Mouse (Mus musculus) testis, adult 2 months (tissue): Measurements from ENCODE around the gene C2cd4d. TPM values are rescaled to one million over a fixed set of nuclear protein-coding genes. Genes with fewer than 3 reads are reported as not detected.

ENCODE experiments used
- H3K27ac ChIP-seq: fragments of 200-500 bp; 2 replicates; pipeline ENCODE4 v1.5.1; 2012; ENCODE audit warnings: low read depth, low read length; ENCODE audit not compliant: control insufficient read depth, insufficient read depth
- H3K27me3 ChIP-seq: fragments of 200-500 bp; 2 replicates; pipeline ENCODE4 v1.6.1; 2012; ENCODE audit warnings: mild to moderate bottlenecking, low read length, moderate library complexity; ENCODE audit not compliant: control insufficient read depth, insufficient read depth
- H3K36me3 ChIP-seq: fragments of 200-500 bp; 2 replicates; pipeline ENCODE4 v1.6.1; 2012; ENCODE audit warnings: mild to moderate bottlenecking, low read length; ENCODE audit not compliant: control insufficient read depth, insufficient read depth
- H3K4me1 ChIP-seq: fragments of 200-500 bp; 2 replicates; pipeline ENCODE4 v1.6.1; 2012; ENCODE audit warnings: low read length; ENCODE audit not compliant: control insufficient read depth, insufficient read depth
- H3K4me3 ChIP-seq: fragments of 200-500 bp; 2 replicates; pipeline ENCODE4 v1.5.1; 2012; ENCODE audit warnings: low read depth, mild to moderate bottlenecking, low read length, moderate library complexity, mixed read lengths; ENCODE audit not compliant: control insufficient read depth
- CTCF ChIP-seq: fragments of 200-500 bp; IDR thresholded peaks from 2 replicates; pipeline ENCODE4 v1.5.1; 2012; ENCODE audit warnings: low read depth, mild to moderate bottlenecking, inconsistent platforms, low read length, moderate library complexity; ENCODE audit not compliant: control insufficient read depth, insufficient read depth, insufficient replicate concordance
- POLR2A ChIP-seq: fragments of 200-500 bp; IDR thresholded peaks from 2 replicates; pipeline ENCODE4 v1.6.1; 2012; ENCODE audit warnings: low read depth, mild to moderate bottlenecking, inconsistent platforms, low read length, moderate library complexity; ENCODE audit not compliant: control insufficient read depth
- polyA plus RNA-seq: library from polyadenylated mRNA; depleted of rRNA; stranded (reverse); fragments of >200 nt; gene quantifications from 2 replicates; pipeline ENCODE4 v1.2.3, GENCODE M21; 2012

C2cd4d gene
- polyA plus RNA-seq, 1 experiment, result 0.41 TPM

DNA sequence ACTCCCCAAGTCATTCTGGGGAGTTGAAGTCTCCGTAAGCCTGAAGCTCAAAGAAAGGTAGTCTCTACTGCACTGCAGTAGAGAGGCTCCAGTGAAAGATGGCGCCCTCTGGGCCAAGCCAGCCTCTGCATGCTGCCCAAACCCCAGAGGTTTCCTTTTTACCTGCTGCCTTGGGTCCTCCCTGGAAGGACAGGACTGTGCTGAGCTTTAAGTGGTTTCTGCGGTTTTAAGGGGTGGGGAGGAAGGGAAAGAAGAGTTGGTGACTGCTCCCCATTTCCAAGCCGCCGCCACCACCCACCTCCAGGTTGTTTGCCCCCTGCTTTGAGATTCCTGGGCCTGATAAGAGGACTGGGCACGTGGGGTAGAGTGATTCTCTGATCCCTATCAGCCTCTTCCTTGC, 6.4 kb downstream of the C2cd4d start:
- TF ChIP-seq POLR2A, result no peak
- no peak for TF ChIP-seq CTCF
- Histone ChIP-seq H3K27ac (no peak overlapping the region), H3K27me3 (no peaks in the 10 kb centered on the region), H3K4me3 (no peak overlapping the region), H3K4me1 (peaks cover 24% of the 10 kb centered on the region), H3K36me3 (no peaks in the 10 kb centered on the region)

DNA sequence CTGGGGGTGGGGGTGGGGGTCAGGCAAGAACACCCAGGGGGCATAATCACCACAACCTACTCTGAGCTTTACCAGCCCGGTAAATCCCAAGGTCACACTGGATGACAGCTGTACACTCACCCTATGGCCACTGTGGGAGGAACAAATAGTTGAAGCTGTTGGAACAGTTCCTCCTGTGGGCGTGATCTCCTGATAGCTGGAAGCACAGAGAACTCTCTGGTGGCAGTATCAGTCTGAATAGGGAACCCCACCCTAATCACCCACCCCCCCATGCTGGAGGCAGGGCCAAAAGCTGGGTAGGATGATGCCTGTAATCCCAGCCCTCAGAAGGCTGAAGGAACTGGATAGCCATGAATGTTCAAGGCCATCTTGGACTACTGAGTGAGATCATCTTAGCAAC, 7.5 kb downstream of the C2cd4d start:
- H3K27me3 ChIP-seq, result no peaks in the 10 kb centered on the region
- no peaks in the 10 kb centered on the region for H3K36me3 ChIP-seq
- H3K4me1 ChIP-seq, result peaks cover 21% of the 10 kb centered on the region
- no peak overlapping the region for H3K27ac ChIP-seq
- no peak for TF ChIP-seq CTCF
- no peak for TF ChIP-seq POLR2A
- H3K4me3 ChIP-seq, result no peak overlapping the region

GRCm38 (mm10) chr3:94371637-94372036, 9.4 kb downstream of the C2cd4d start:
- Histone ChIP-seq H3K4me3 (peak overlapping the region; percentile 46), H3K27ac (peak overlapping the region; percentile 83), H3K4me1 (peaks cover 21% of the 10 kb centered on the region), H3K36me3 (no peaks in the 10 kb centered on the region), H3K27me3 (no peaks in the 10 kb centered on the region)
- no peak for TF ChIP-seq CTCF
- TF ChIP-seq POLR2A, result peak; percentile 82; the same call in 1 of the 2 replicates

- Histone ChIP-seq H3K27me3 (no peaks in the 10 kb centered on the region), H3K27ac (no peak overlapping the region; the same call in 1 of the 2 replicates), H3K36me3 (no peaks in the 10 kb centered on the region), H3K4me3 (no peak overlapping the region), H3K4me1 (peaks cover 24% of the 10 kb centered on the region)
- TF ChIP-seq CTCF (no peak), POLR2A (no peak)
These were observed 9.8 kb downstream of the C2cd4d start for GRCm38 (mm10) chr3:94372038-94372437.

DNA sequence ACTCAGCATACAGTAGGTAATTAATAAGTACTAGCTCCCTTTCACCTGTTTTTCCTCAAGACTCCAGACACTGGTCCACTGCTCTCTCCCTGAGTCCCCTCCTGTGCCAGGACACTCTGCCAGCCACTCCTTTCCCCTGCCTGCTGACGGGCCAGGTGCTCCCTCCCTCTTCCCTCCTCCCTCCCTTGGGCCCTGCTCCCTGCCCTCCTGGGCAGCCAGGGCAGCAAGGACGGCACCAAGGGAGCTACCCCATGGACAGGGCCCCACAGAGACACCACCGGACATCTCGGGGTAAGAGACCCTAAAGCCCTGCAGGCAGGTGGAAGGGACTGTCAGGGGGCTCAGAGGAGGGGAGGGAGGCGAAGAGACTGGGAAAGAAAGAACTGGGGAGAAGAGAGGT, 10.4 kb downstream of the C2cd4d start, which contains the start of gene Rorc:
TSS of gene Rorc (plus strand) at position 154 of the 400 bp plus-strand sequence.
- Histone ChIP-seq H3K27ac (peak within 1 kb of the TSS; percentile 83), H3K36me3 (no peaks in the 10 kb centered on the region), H3K4me3 (peak within 1 kb of the TSS; percentile 46), H3K4me1 (peaks cover 27% of the 10 kb centered on the region), H3K27me3 (no peaks in the 10 kb centered on the region)
- no peak for TF ChIP-seq POLR2A
- TF ChIP-seq CTCF, result no peak

DNA sequence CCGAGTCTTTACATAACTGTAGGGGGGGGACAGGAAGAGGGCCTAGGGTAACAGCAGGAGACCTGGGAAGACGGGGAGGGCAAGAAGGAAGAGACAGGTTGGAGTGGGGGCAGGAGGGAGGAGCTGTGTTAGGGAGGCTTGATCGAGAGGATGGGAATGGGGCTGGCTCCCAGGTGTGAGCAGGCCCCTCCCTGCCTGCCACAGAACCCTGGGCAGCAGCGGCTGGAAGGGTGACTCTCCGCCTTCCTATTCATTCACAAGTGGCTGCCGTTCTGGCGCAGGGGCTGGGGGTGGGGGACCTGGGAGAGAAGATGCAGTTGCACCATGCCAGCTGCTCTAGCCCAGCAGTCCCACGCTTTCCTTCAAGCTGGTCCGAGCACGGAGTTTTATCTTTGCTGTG, 10.9 kb downstream of the C2cd4d start:
- TF ChIP-seq POLR2A, result no peak
- TF ChIP-seq CTCF, result no peak
- Histone ChIP-seq H3K27ac (no peak overlapping the region), H3K27me3 (no peaks in the 10 kb centered on the region), H3K36me3 (no peaks in the 10 kb centered on the region), H3K4me1 (peaks cover 27% of the 10 kb centered on the region), H3K4me3 (peak overlapping the region; percentile 25)

- H3K4me1 ChIP-seq, result peaks cover 27% of the 10 kb centered on the region
- no peaks in the 10 kb centered on the region for H3K36me3 ChIP-seq
- no peak overlapping the region for H3K4me3 ChIP-seq
- H3K27ac ChIP-seq, result no peak overlapping the region
- H3K27me3 ChIP-seq, result no peaks in the 10 kb centered on the region
- TF ChIP-seq POLR2A, result no peak
- no peak for TF ChIP-seq CTCF
These were observed 11.4 kb downstream of the C2cd4d start for GRCm38 (mm10) chr3:94373597-94374011.

GRCm38 (mm10) chr3:94374636-94375035, 12.4 kb downstream of the C2cd4d start:
- no peak overlapping the region for H3K4me3 ChIP-seq
- no peaks in the 10 kb centered on the region for H3K36me3 ChIP-seq
- TF ChIP-seq CTCF (no peak), POLR2A (no peak)
- no peaks in the 10 kb centered on the region for H3K27me3 ChIP-seq
- peaks cover 27% of the 10 kb centered on the region for H3K4me1 ChIP-seq
- H3K27ac ChIP-seq, result no peak overlapping the region
